Mouse (Mus musculus): ENCODE data around the gene Cmtm5.

- TF ChIP-seq CTCF (IDR thresholded peaks at IDR 0.05; ENCODE audit: low read depth, low read length), result no peak
- TF ChIP-seq POLR2A (IDR thresholded peaks at IDR 0.05; ENCODE audit: borderline replicate concordance, low read depth, low read length), result no peak
Measured at GRCm38 (mm10) chr14:54908682-54909081, 27.4 kb upstream of the Cmtm5 start.

Data from bone marrow macrophage, adult 2 months (primary cell).